Mouse (Mus musculus): ENCODE measurements around the gene Ltbr.

- TF ChIP-seq CTCF (IDR thresholded peaks at IDR 0.05; ENCODE audit: borderline replicate concordance, insufficient read depth, low read length) (no peak), POLR2A (IDR thresholded peaks at IDR 0.05; ENCODE audit: low read depth, low read length) (no peak)
Observed at GRCm38 (mm10) chr6:125314746-125315145, 1.1 kb upstream of the Ltbr start.
